Mouse (Mus musculus) urinary bladder, postnatal 4 days (tissue): ENCODE results near the gene Phlpp1.
"Not testable (repeated sequence)": the region's sequence is repeated elsewhere in the genome, so short reads cannot be mapped to it uniquely, and the experiment has no call there.

Experiments used
- DNase-seq, 2 experiments: peaks; one replicate each; pipeline ENCODE4 v3.0.0; 2021 to 2022; ENCODE audit warnings: low spot score in 2 of 2

The Phlpp1 gene

GRCm38 (mm10) chr1:106244245-106244644, 72.7 kb downstream of the Phlpp1 start:
- DNase-seq: no peak

- DNase-seq: no peak
Observed at GRCm38 (mm10) chr1:106254047-106254446, 82.5 kb downstream of the Phlpp1 start.

GRCm38 (mm10) chr1:106257176-106257575, 85.6 kb downstream of the Phlpp1 start:
- no peak for DNase-seq

GRCm38 (mm10) chr1:106268028-106268799, 96.7 kb downstream of the Phlpp1 start:
- no peak for DNase-seq

- no peak for DNase-seq
Observed at GRCm38 (mm10) chr1:106269337-106269736, 97.8 kb downstream of the Phlpp1 start.

- DNase-seq: no peak
Observed at GRCm38 (mm10) chr1:106272916-106273315, 101.4 kb downstream of the Phlpp1 start.

GRCm38 (mm10) chr1:106273801-106274200, 102.2 kb downstream of the Phlpp1 start:
- no peak for DNase-seq

GRCm38 (mm10) chr1:106274561-106275001, 103.0 kb downstream of the Phlpp1 start:
- no peak for DNase-seq

GRCm38 (mm10) chr1:106275142-106275541, 103.6 kb downstream of the Phlpp1 start:
- no peak for DNase-seq

GRCm38 (mm10) chr1:106275731-106276130, 104.2 kb downstream of the Phlpp1 start:
- no peak for DNase-seq

- no peak for DNase-seq
Observed at GRCm38 (mm10) chr1:106276824-106277223, 105.3 kb downstream of the Phlpp1 start.

GRCm38 (mm10) chr1:106277286-106277685, 105.7 kb downstream of the Phlpp1 start:
- no peak for DNase-seq

- DNase-seq: no peak
Observed at GRCm38 (mm10) chr1:106278552-106279060, 107.1 kb downstream of the Phlpp1 start.

GRCm38 (mm10) chr1:106279404-106280123, 108.0 kb downstream of the Phlpp1 start:
- DNase-seq: no peak

GRCm38 (mm10) chr1:106280171-106280913, 108.8 kb downstream of the Phlpp1 start:
- no peak for DNase-seq

- no peak for DNase-seq
Observed at GRCm38 (mm10) chr1:106286815-106287214, 115.3 kb downstream of the Phlpp1 start.

- DNase-seq: no peak
Observed at GRCm38 (mm10) chr1:106289065-106289464, 117.5 kb downstream of the Phlpp1 start.

- no peak for DNase-seq
Observed at GRCm38 (mm10) chr1:106289580-106289979, 118.0 kb downstream of the Phlpp1 start.

- DNase-seq: no peak
Observed at GRCm38 (mm10) chr1:106309394-106310039, 138.0 kb downstream of the Phlpp1 start.

- no peak for DNase-seq
Observed at GRCm38 (mm10) chr1:106310285-106310684, 138.7 kb downstream of the Phlpp1 start.

- DNase-seq: not testable (repeated sequence)
Observed at GRCm38 (mm10) chr1:106311830-106312229, 140.3 kb downstream of the Phlpp1 start.

- DNase-seq: no peak
Observed at GRCm38 (mm10) chr1:106314476-106314875, 142.9 kb downstream of the Phlpp1 start.
